Mouse (Mus musculus) forebrain, embryonic 11.5 days (tissue): ENCODE results near the gene Rdh7. TPM values are rescaled to one million over a fixed set of nuclear protein-coding genes. Genes with fewer than 3 reads are reported as not detected.
"Not testable (repeated sequence)": the region's sequence is repeated elsewhere in the genome, so short reads cannot be mapped to it uniquely, and the experiment has no call there.

Experiments
- ATAC-seq: fragments of 200-750 bp; cut with Nextera tagmentation; replicated peaks from 2 replicates; pipeline ENCODE4 v1.8.0; 2017; ENCODE audit warnings: moderate TSS enrichment; ENCODE audit not compliant: low FRiP score
- DNase-seq: peaks from one replicate; pipeline ENCODE4 v3.0.0-alpha.2; 2017; ENCODE audit warnings: low spot score
- H3K27ac ChIP-seq: fragments of 300-500 bp; sonication (generic); 2 replicates; pipeline ENCODE4 v1.5.1; 2014; ENCODE audit warnings: low read depth, low read length
- H3K27me3 ChIP-seq: fragments of 300-500 bp; sonication (generic); 2 replicates; pipeline ENCODE4 v1.6.1; 2014; ENCODE audit warnings: mild to moderate bottlenecking, low read length, mixed read lengths; ENCODE audit not compliant: control insufficient read depth, insufficient read depth
- H3K36me3 ChIP-seq: fragments of 300-500 bp; sonication (generic); 2 replicates; pipeline ENCODE4 v1.6.1; 2014; ENCODE audit warnings: mild to moderate bottlenecking, low read length, moderate library complexity, mixed read lengths; ENCODE audit not compliant: control insufficient read depth, insufficient read depth
- H3K4me1 ChIP-seq: fragments of 300-500 bp; sonication (generic); replicated peaks from 2 replicates; pipeline ENCODE4 v1.6.1; 2014; ENCODE audit warnings: low read length, mixed read lengths; ENCODE audit not compliant: control insufficient read depth, insufficient read depth
- H3K4me2 ChIP-seq: fragments of 300-500 bp; sonication (generic); 2 replicates; pipeline ENCODE4 v1.6.1; 2014; ENCODE audit warnings: low read depth, mild to moderate bottlenecking, low read length, moderate library complexity, mixed read lengths; ENCODE audit not compliant: severe bottlenecking
- H3K4me3 ChIP-seq: fragments of 300-500 bp; sonication (generic); 2 replicates; pipeline ENCODE4 v1.5.1; 2014; ENCODE audit warnings: low read depth, low read length
- H3K9ac ChIP-seq: fragments of 300-500 bp; sonication (generic); 2 replicates; pipeline ENCODE4 v1.6.1; 2014; ENCODE audit warnings: low read length
- H3K9me3 ChIP-seq: fragments of 300-500 bp; sonication (generic); 2 replicates; pipeline ENCODE4 v1.6.1; 2016; ENCODE audit warnings: low read length, mixed read lengths; ENCODE audit not compliant: control insufficient read depth
- WGBS: fragments of 180-500 bp; shearing (Covaris S2); extraction: QIAGEN DNeasy Blood & Tissue Kit; methylation state at CpG from one replicate; pipeline ENCODE4 v1.1.7; 2014; 5-methylcytosine and 5-hydroxymethylcytosine counted together
- polyA plus RNA-seq: library from polyadenylated mRNA; unstranded; fragments of >200 nt; fragmentation: Nextera tagmentation; extraction: Ambion mirVana; gene quantifications from 2 replicates; pipeline ENCODE4 v1.2.1, GENCODE M21; 2014

The Rdh7 gene
- polyA plus RNA-seq, 1 experiment from 2014 or later: not detected

DNA sequence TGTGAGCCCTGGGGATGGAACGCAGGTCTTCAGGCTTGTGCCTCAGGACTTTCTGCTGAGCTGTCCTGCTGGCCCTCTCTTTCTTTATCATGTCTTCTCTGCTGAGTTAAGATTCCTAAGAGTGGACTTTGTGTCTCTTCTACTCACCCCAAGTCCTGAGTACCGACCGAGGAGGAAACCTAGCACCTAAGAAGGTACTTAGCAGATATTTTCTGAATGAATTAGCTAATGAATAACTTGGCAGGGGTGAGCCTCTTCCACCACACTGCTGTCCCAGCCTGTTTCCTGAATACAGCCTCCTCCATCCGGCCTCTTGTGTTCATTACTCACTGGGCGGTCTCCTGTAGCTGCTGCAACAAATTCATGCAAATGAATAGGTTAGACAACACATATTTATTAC, 11.2 kb upstream of the Rdh7 start:
- ATAC-seq: no peak
- H3K36me3 ChIP-seq: no peaks in the 10 kb centered on the region
- H3K4me2 ChIP-seq: no peak overlapping the region
- 81% methylated on average over 5 of the region's 5 CpGs for WGBS
- H3K4me1 ChIP-seq: no peaks in the 10 kb centered on the region
- H3K9me3 ChIP-seq: no peaks in the 10 kb centered on the region
- no peak for DNase-seq
- H3K4me3 ChIP-seq: no peak overlapping the region
- no peak overlapping the region for H3K9ac ChIP-seq
- H3K27ac ChIP-seq: no peak overlapping the region
- H3K27me3 ChIP-seq: no peaks in the 10 kb centered on the region

DNA sequence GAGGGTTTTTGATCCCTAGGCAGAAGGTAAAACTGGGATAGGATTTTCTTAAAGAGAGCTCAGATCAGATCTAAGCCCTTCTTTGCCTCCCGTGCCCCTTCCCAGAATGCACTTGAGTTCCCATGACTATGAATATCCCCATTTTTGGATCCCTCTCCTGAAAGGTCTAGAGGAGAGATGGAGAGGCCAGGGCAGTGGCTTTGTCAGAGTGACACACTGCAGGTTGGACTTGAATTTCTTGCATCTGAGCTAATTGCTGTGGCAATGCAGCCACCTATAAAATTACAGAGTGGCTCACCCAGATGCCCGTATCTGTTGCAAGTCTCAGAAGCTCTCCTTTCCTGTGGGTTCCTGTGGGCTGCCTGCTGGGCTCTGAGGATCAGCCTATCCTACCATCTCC, 9.6 kb upstream of the Rdh7 start, which contains the start of gene Sdr9c7:
Gene Sdr9c7 (plus strand): TSS at position 301 of the 400 bp plus-strand sequence.
- H3K27me3 ChIP-seq: no peaks in the 10 kb centered on the region
- 92% methylated on average over 2 of the region's 2 CpGs for WGBS
- ATAC-seq: no peak

DNA sequence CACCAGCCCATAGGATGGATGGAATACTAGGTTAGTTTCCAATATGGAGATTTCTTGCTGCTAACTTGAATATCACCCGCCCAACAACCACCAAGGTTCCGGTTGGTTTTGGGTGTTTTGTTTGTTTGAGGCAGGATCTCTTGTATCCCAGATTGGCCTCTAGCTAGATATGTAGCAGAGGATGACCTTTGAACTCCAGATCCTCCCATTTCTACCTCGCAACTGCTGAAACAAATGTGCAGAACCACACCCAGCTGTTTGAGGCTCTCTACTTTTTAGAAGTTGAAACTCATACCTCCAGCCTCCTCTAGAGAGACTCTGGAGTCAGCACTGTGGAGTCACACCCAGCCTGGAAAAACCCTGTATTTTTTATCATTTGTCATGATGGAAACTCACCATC, 8.9 kb upstream of the Rdh7 start:
- Histone ChIP-seq H3K9ac (no peak overlapping the region), H3K27me3 (no peaks in the 10 kb centered on the region), H3K4me3 (no peak overlapping the region), H3K4me2 (no peak overlapping the region), H3K9me3 (no peaks in the 10 kb centered on the region), H3K27ac (no peak overlapping the region), H3K4me1 (no peaks in the 10 kb centered on the region), H3K36me3 (no peaks in the 10 kb centered on the region)
- DNase-seq: no peak
- ATAC-seq: no peak
- 93% methylated on average over 3 of the region's 3 CpGs for WGBS

More for the DNA sequence above, 9.6 kb upstream of the Rdh7 start, which contains the start of gene Sdr9c7:
- Histone ChIP-seq H3K4me1 (no peaks in the 10 kb centered on the region), H3K9ac (no peak within 1 kb of the TSS), H3K27ac (no peak within 1 kb of the TSS), H3K9me3 (no peaks in the 10 kb centered on the region), H3K4me2 (no peak within 1 kb of the TSS), H3K4me3 (no peak within 1 kb of the TSS), H3K36me3 (no peaks in the 10 kb centered on the region)
- no peak for DNase-seq

DNA sequence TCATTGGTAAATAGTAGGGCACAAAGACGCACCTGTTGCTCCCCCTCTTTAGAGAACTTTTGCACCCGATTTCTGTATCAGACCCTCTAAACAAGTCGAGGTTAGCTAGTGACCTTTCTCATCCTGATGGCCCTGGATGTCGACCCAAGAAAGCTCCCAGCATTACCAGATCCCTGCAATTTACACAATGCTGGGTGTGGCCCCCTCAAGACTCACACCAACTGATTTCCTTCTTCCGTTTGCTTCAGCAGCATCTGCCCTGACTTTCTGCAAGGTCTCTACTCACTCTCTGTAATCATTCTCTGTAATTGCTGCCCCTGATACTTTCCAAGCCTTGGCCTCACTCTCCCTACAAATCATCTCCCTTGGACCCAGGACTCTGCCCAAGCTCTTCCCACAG, 8.1 kb upstream of the Rdh7 start:
- H3K4me1 ChIP-seq: no peaks in the 10 kb centered on the region
- no peaks in the 10 kb centered on the region for H3K9me3 ChIP-seq
- H3K27ac ChIP-seq: no peak overlapping the region
- ATAC-seq: no peak
- no peaks in the 10 kb centered on the region for H3K27me3 ChIP-seq
- H3K36me3 ChIP-seq: no peaks in the 10 kb centered on the region
- no peak overlapping the region for H3K4me2 ChIP-seq
- no peak overlapping the region for H3K9ac ChIP-seq
- DNase-seq: no peak
- 69% methylated on average over 5 of the region's 5 CpGs for WGBS
- no peak overlapping the region for H3K4me3 ChIP-seq

DNA sequence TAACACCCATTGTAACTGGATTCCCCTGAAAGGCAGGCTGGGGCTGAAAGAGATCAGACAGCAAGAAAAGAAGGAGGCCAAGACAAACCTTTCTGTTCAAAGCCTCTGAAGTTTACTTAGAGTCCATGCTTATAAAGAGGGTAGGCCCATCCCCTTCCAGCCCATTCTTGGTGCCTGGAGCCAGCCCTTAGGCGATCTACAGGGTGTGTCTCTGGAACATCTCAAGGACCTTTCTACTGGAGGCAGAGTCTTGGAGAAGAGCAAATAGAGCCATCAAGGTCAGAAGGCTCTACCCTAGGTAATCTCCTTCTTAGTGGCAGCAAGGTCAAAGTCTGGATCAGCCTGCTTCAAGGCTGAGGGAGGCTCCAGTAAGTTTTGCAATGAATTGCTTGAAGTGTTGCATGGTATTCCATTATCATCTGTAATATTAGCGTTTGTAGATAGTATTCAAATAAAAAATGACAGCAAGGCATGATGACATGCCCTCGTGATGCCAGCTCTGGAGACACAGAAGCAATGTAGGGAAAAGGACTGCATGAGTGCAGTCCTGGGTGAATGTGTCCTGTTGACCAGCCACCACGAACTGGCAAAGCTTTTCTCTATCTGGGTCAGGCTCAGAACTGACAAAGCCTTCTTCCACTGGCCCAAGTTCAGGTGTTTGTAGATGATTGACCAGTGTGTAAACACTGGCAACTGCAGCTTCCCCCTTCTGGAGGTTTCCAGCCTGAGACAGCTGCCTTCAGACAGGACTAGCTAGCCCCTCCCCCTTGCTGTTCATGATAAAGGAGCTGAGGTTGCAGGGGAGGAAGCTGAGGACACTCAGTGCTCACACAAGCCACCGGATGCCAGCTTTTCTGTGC, 4.8 kb upstream of the Rdh7 start:
- not testable (repeated sequence) for H3K4me3 ChIP-seq, ATAC-seq, H3K9ac ChIP-seq, H3K4me2 ChIP-seq, DNase-seq, H3K27ac ChIP-seq, H3K27me3 ChIP-seq, H3K4me1 ChIP-seq, H3K9me3 ChIP-seq, H3K36me3 ChIP-seq
- WGBS: 69% methylated on average over 5 of the region's 5 CpGs

DNA sequence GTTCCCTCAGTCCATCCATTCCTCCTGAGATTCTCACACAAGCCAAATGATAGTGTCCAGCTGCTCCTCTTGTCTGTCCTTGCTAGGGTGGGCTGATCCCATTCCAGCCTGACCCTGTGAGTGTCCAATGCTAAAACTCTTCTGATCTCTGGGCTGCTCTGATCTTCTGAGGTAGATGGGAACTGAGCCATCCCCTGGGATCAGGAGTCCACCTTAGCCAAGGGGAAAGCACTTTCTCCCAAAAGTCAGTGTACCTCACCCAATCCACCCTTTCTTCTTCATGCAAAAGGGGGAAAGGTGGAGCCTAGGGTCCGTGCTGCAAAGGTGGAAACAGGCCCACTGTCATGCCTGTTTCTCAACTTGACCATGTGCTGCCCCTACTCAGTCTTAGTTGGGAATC, 2.9 kb upstream of the Rdh7 start:
- Histone ChIP-seq H3K9me3 (no peaks in the 10 kb centered on the region), H3K36me3 (no peaks in the 10 kb centered on the region), H3K4me3 (no peak overlapping the region), H3K27ac (no peak overlapping the region), H3K9ac (no peak overlapping the region), H3K4me2 (no peak overlapping the region), H3K4me1 (no peaks in the 10 kb centered on the region), H3K27me3 (no peaks in the 10 kb centered on the region)
- WGBS: 75% methylated on average over 1 of the region's 1 CpGs
- no peak for ATAC-seq
- DNase-seq: no peak

DNA sequence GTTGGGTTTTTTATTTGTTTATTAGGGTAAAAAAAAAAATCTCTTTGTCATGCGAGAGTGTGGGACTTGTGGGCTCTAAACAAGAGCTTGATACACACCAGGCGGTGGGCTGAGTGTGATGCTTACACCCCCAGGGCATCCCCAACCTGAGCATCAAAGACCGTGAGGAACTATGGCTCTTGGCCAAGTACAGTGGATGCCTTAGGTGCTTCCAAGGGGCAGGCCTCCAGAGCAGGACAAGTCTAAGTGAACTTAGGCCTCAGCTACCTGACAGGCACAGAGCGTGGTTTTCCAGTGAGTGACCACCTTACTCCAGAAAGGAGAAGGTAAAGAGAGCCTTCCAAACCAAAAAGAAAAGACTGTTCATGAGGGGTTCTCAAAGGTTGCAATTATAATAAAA, 1.6 kb downstream of the Rdh7 start:
- ATAC-seq (no peak), DNase-seq (no peak)
- Histone ChIP-seq H3K4me3 (no peak overlapping the region), H3K27me3 (no peaks in the 10 kb centered on the region), H3K4me1 (no peaks in the 10 kb centered on the region), H3K27ac (no peak overlapping the region), H3K9me3 (no peaks in the 10 kb centered on the region), H3K9ac (no peak overlapping the region), H3K36me3 (no peaks in the 10 kb centered on the region), H3K4me2 (no peak overlapping the region)
- 84% methylated on average over 4 of the region's 4 CpGs for WGBS

DNA sequence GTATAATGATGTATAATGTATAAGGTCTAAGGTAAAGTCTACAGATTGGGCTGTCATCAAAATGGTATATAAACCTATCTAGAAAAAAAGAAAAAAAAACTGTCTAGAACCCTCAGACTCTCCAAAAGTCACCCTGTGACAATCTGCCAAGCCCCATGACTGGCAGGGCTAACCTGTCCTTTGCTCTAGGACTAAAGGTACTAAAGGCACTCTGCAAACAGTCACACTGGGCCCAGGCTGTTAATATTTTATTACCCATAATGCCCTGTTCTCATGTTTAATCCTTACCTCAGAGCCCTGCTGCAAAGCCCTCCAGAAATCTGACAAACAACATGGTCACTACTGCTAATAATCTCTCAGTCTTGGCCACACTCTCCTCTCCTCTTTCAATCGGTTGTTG, 2.1 kb downstream of the Rdh7 start:
- Histone ChIP-seq H3K27ac (no peak overlapping the region), H3K27me3 (no peaks in the 10 kb centered on the region), H3K9ac (no peak overlapping the region), H3K4me2 (no peak overlapping the region), H3K36me3 (no peaks in the 10 kb centered on the region), H3K9me3 (no peaks in the 10 kb centered on the region), H3K4me3 (no peak overlapping the region), H3K4me1 (no peaks in the 10 kb centered on the region)
- 86% methylated on average over 1 of the region's 1 CpGs for WGBS
- DNase-seq: no peak
- ATAC-seq: no peak

DNA sequence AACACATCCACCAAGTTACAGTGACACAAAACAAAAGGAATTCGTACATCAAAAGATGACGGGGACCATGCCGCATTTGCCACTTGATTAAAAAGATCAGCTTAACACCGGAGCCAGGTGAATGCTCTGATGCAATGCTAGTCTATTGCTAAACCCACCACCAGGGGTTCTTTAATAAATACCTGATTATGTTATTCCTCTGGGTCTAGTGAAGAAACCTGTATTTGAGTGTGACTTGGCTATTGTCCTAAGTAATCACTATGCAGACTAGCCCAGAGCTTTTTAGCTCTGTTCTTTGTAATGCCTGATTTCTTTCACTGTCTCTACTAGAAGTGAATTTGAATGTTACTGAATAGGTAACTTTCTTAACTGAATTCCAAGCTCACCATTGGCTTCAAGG, 7.6 kb downstream of the Rdh7 start:
- no peak overlapping the region for H3K4me2 ChIP-seq
- H3K36me3 ChIP-seq: no peaks in the 10 kb centered on the region
- H3K4me3 ChIP-seq: no peak overlapping the region
- no peaks in the 10 kb centered on the region for H3K27me3 ChIP-seq
- H3K9ac ChIP-seq: no peak overlapping the region
- no peaks in the 10 kb centered on the region for H3K9me3 ChIP-seq
- H3K27ac ChIP-seq: no peak overlapping the region
- H3K4me1 ChIP-seq: no peaks in the 10 kb centered on the region
- ATAC-seq (no peak), DNase-seq (no peak)
- WGBS: 90% methylated on average over 4 of the region's 4 CpGs
